8 mouse cellular contexts compared by ENCODE assay signal in the genomic region with DNA sequence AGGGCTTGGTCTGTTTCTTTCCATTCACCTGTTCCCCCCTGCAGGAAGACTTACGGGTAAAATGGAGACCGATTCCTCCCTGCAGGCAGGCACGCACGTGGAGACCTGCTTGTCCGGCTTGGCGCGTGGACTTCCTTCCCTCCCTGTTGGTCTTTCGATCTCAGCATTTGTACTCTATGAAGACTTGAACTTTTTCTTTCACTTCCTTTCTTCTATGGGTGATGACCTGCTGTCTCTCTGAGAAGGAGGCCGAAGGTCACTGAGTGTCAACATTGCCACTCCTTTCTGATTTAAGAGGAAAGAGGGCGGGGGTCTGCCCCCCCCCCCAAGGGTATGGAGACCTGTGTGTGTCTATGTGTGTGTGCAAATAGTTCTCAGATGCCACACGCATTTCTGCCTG. TPM values are rescaled to one million over a fixed set of nuclear protein-coding genes. Genes with fewer than 3 reads are reported as not detected.
A peak's percentile ranks its signal among the peaks of the same experiment; 100 is the strongest.
DNase-seq lines count a peak whose midpoint lies in the region; ATAC-seq lines count a peak whose summit lies in the region.

No protein-coding gene starts in this region.

- intact Hi-C loops in heart, postnatal 14 days (cut with DNase I): loop anchor here (2.0 kb wide), 1 partner anchor 65 kb away; no protein-coding TSS in a partner anchor

- H3K9ac ChIP-seq in heart, embryonic 11.5 days (ENCODE audit: low read depth, low read length): no peak overlapping the region; the same call in 1 of the 2 replicates
- H3K9ac ChIP-seq in embryonic facial prominence, embryonic 12.5 days: peak overlapping the region; percentile 81; the same call in 1 of the 2 replicates
- H3K9ac ChIP-seq in intestine, embryonic 14.5 days (ENCODE audit: low read length): no peak overlapping the region
- H3K9ac ChIP-seq in midbrain, embryonic 16.5 days (ENCODE audit: low read depth, low read length): peak overlapping the region; percentile 96

- ATAC-seq in heart, embryonic 11.5 days (replicated peaks; ENCODE audit: insufficient number of reproducible peaks, low FRiP score, low TSS enrichment): no peak
- ATAC-seq in embryonic facial prominence, embryonic 12.5 days (ENCODE audit: insufficient number of reproducible peaks, insufficient read depth, low FRiP score, low TSS enrichment): no peak
- ATAC-seq in intestine, embryonic 14.5 days (replicated peaks; ENCODE audit: low FRiP score, low TSS enrichment, low read depth): 0 out of 2 replicates have a peak, but pooled peaks have one; percentile 6
- ATAC-seq in midbrain, embryonic 16.5 days: no peak

- no peak for DNase-seq in heart, postnatal 14 days
- DNase-seq in intestine, embryonic 14.5 days (ENCODE audit: low spot score): no peak
- no peak for DNase-seq in urinary bladder, postnatal 10 days (ENCODE audit: low spot score)
- no peak for DNase-seq in ovary, postnatal 10 days (ENCODE audit: low spot score)
- no peak for DNase-seq in right cerebral cortex, postnatal 25 days

- H3K4me2 ChIP-seq in heart, embryonic 11.5 days: peak overlapping the region; percentile 86
- H3K4me2 ChIP-seq in embryonic facial prominence, embryonic 12.5 days (replicated peaks): peak overlapping the region; percentile 92
- peak overlapping the region; percentile 67 for H3K4me2 ChIP-seq in intestine, embryonic 14.5 days (ENCODE audit: low read length)
- H3K4me2 ChIP-seq in midbrain, embryonic 16.5 days (ENCODE audit: low read length): peak overlapping the region; percentile 76

- WGBS in heart, embryonic 11.5 days (ENCODE audit: insufficient replicate concordance): 56% methylated on average over 11 of the region's 11 CpGs
- whole genome bisulfite sequencing in embryonic facial prominence, embryonic 12.5 days: 53% methylated on average over 11 of the region's 11 CpGs
- 51% methylated on average over 11 of the region's 11 CpGs for WGBS in intestine, embryonic 14.5 days
- WGBS in midbrain, embryonic 16.5 days: 44% methylated on average over 11 of the region's 11 CpGs

- H3K27ac ChIP-seq in heart, embryonic 11.5 days (ENCODE audit: low read depth, low read length): no peak overlapping the region
- no peak overlapping the region for H3K27ac ChIP-seq in embryonic facial prominence, embryonic 12.5 days
- H3K27ac ChIP-seq in intestine, embryonic 14.5 days (ENCODE audit: low read depth): peak overlapping the region; percentile 86
- H3K27ac ChIP-seq in midbrain, embryonic 16.5 days (ENCODE audit: low read length): peak overlapping the region; percentile 89

- no peaks in the 10 kb centered on the region for H3K27me3 ChIP-seq in heart, embryonic 11.5 days (ENCODE audit: control insufficient read depth, insufficient read depth, low read length)
- H3K27me3 ChIP-seq in embryonic facial prominence, embryonic 12.5 days: peaks cover 23% of the 10 kb centered on the region; the same call in 1 of the 2 replicates
- H3K27me3 ChIP-seq in intestine, embryonic 14.5 days (replicated peaks; ENCODE audit: control insufficient read depth, insufficient read depth, low read length): no peaks in the 10 kb centered on the region
- H3K27me3 ChIP-seq in midbrain, embryonic 16.5 days (ENCODE audit: control insufficient read depth, insufficient read depth, low read depth, low read length): no peaks in the 10 kb centered on the region

- peak overlapping the region; percentile 81; the same call in 1 of the 2 replicates for H3K4me3 ChIP-seq in heart, embryonic 11.5 days (ENCODE audit: low read depth, low read length)
- peak overlapping the region; percentile 81; the same call in 1 of the 2 replicates for H3K4me3 ChIP-seq in embryonic facial prominence, embryonic 12.5 days
- H3K4me3 ChIP-seq in intestine, embryonic 14.5 days (ENCODE audit: low read depth, low read length): peak overlapping the region; percentile 75
- peak overlapping the region; percentile 86 for H3K4me3 ChIP-seq in midbrain, embryonic 16.5 days (ENCODE audit: low read depth, low read length)

- no peaks in the 10 kb centered on the region for H3K9me3 ChIP-seq in heart, embryonic 11.5 days (replicated peaks; ENCODE audit: control insufficient read depth, low read length)
- H3K9me3 ChIP-seq in embryonic facial prominence, embryonic 12.5 days: no peaks in the 10 kb centered on the region
- H3K9me3 ChIP-seq in intestine, embryonic 14.5 days (ENCODE audit: control insufficient read depth, low read length): no peaks in the 10 kb centered on the region
- H3K9me3 ChIP-seq in midbrain, embryonic 16.5 days (replicated peaks; ENCODE audit: control insufficient read depth, low read length, poor library complexity, severe bottlenecking): no peaks in the 10 kb centered on the region

- H3K36me3 ChIP-seq in heart, embryonic 11.5 days (ENCODE audit: control insufficient read depth, insufficient read depth, low read length): no peaks in the 10 kb centered on the region
- H3K36me3 ChIP-seq in embryonic facial prominence, embryonic 12.5 days: no peaks in the 10 kb centered on the region
- no peaks in the 10 kb centered on the region for H3K36me3 ChIP-seq in intestine, embryonic 14.5 days (ENCODE audit: control insufficient read depth, insufficient read depth, low read length)
- H3K36me3 ChIP-seq in midbrain, embryonic 16.5 days (ENCODE audit: control insufficient read depth, insufficient read depth, low read length): no peaks in the 10 kb centered on the region

- H3K4me1 ChIP-seq in heart, embryonic 11.5 days (ENCODE audit: control insufficient read depth, insufficient read depth, low read length): peaks cover 31% of the 10 kb centered on the region
- peaks cover 24% of the 10 kb centered on the region for H3K4me1 ChIP-seq in embryonic facial prominence, embryonic 12.5 days
- peaks cover 32% of the 10 kb centered on the region for H3K4me1 ChIP-seq in intestine, embryonic 14.5 days (replicated peaks; ENCODE audit: control insufficient read depth, insufficient read depth, low read length)
- H3K4me1 ChIP-seq in midbrain, embryonic 16.5 days (ENCODE audit: control insufficient read depth, insufficient read depth, low read length): peaks cover 29% of the 10 kb centered on the region

RNA-seq across cellular contexts. Expression of gene Jdp2, which starts 0.8 kb away (rescaled TPM):
- 0.49 and 0.62 TPM in 2 replicates for polyA plus RNA-seq in heart, embryonic 11.5 days (2014; fragmentation: Nextera tagmentation; extraction: Ambion mirVana)
- 10 to 100 TPM; 15.6 to 20.0 TPM for total RNA-seq in heart, postnatal 14 days (2021)
- polyA plus RNA-seq in embryonic facial prominence, embryonic 12.5 days (2016; fragmentation: Nextera tagmentation; extraction: Ambion mirVana): 0.94 and 1.3 TPM in 2 replicates
- 1.0 and 1.2 TPM in 2 replicates for polyA plus RNA-seq in intestine, embryonic 14.5 days (2014; fragmentation: Nextera tagmentation; extraction: Ambion mirVana)
- polyA plus RNA-seq in midbrain, embryonic 16.5 days (2015; fragmentation: Nextera tagmentation; extraction: Ambion mirVana): 0.36 and 0.57 TPM in 2 replicates

Comparison
In these comparisons a context has a peak if more than half of its experiments do, and no peak if none do; other contexts are left out.
1. H3K27ac ChIP-seq: peak in intestine, embryonic 14.5 days (single experiment) and midbrain, embryonic 16.5 days (single experiment); none in heart, embryonic 11.5 days (single experiment) and embryonic facial prominence, embryonic 12.5 days (single experiment).
2. H3K9ac ChIP-seq: peak in embryonic facial prominence, embryonic 12.5 days (single experiment) and midbrain, embryonic 16.5 days (single experiment); none in heart, embryonic 11.5 days (single experiment) and intestine, embryonic 14.5 days (single experiment).
3. Peak in every context shown above with its lines, with median percentiles within 50 percentile points of each other: H3K4me2 ChIP-seq and H3K4me3 ChIP-seq.